Mouse (Mus musculus) thymus, postnatal 4 days (tissue): ENCODE results near the gene Hoxa3.

Source experiments
- DNase-seq: peaks from one replicate; pipeline ENCODE4 v3.0.0; 2021

Gene Hoxa3

DNA sequence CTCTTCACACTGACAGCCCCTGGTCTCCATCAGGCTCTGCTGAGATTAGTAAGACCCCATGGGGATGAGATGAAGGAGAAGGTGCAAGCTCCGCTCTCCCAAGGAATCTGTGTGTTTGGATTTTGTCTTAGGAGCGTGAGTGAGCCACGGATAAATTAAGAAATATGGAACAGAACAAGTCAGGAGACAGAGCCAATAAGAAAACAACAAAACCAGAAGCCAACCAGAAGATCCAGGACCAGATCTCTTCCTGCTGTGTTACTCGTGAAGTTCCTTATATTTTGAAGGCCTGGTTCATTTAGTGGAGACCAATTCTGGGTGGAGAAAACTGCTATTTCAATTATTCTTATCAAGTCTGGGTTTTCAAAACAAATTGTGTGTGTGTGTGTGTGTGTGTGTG lies 61.6 kb downstream of the Hoxa3 start:
- no peak for DNase-seq

DNA sequence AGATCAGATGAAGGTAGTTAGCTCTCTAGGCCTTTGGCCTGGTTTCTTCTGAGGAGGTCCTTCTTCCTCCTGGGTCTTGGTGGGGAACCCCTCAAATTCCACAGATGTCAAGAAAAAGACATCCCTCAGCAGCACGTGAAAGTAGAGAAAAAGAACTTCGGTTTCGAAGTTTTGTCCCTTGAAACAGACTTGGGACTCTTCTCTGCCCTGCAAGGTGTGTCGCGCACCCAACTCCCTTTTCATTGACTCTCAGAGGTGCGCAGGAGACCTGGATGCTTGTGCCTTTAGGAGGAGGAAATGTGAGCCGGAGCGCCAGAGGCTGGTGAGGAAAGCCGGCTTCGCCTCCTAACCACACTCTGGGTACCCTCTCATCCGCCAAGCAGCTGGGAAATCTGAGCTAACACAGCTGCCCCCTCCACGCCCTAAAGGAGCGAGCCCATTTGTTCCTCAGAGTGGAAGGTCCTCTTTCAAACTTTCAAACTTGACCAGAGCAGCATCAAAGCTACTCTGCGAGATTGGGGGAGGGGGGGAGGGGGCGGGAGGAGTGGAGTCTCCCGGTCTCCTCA lies 62.7 kb downstream of the Hoxa3 start:
- DNase-seq, result no peak

DNA sequence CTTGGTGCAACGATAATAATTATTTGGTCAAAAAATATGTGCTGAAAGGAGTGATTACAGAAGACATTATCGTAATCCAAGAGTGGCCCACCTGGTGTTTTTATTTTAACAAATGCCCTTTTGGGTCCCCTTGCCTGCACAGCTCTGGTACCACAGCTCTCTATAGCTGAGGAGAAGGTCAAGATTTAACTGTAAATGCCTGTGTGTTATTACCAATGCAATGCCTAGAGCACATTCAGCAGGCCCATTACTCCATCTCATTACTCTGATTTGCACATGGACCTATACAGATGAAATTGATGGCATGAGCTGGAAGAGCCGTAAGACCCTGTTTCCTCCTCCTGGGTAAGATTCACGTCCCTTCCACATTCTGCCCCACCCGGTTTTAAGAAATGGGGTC lies 74.0 kb downstream of the Hoxa3 start:
- DNase-seq, result no peak

DNA sequence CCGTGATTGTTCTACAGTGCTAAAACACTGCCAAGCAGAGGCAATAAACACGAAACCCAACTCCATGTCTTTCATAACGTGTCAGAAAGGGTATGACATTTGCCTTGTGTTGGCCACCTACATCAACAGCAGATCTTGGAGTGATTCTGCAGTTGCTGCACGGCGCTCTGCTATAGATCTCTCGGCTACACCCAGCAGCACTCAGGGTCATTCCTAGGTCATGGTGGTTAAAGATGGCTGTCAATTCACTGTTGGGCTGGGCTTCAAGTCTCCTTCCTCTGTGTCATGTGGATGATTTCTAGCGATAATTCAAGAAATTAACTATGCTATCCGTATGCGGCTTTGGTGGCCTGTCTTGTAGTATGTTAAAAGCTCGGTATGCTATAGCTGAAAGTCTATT lies 74.6 kb downstream of the Hoxa3 start:
- no peak for DNase-seq

DNA sequence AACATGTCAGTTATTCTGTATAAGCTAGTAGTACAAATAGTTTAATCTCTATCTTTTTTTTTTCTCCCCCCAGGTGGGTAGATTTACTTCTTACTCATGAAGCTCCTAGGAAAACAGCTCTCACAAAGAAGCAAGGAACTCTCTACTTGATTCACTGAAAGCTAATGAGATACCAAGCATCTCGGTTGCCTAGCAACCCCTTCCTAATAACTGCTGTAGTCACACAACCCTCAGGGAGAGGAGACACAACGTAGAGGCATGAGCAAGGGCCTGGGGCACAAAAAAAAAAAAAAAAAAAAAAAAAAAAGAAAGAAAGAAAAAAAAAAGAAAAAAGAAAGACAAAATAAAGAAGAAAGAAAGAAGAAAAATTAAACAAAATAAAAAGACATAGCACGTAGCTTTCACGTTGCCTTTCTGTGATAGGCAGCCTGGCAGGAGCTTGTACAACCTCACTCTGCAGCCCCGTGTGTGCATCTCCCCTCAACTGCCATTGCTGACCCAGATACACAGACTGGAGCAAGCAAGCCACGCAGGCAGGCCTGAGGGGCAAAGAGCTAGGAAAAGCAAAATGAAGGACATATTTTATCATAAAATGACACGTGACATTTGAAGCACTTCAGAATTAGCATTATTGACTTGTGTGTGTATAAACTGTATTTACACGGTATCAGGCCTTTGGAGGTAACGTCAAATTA lies 75.1 kb downstream of the Hoxa3 start:
- no peak for DNase-seq

DNA sequence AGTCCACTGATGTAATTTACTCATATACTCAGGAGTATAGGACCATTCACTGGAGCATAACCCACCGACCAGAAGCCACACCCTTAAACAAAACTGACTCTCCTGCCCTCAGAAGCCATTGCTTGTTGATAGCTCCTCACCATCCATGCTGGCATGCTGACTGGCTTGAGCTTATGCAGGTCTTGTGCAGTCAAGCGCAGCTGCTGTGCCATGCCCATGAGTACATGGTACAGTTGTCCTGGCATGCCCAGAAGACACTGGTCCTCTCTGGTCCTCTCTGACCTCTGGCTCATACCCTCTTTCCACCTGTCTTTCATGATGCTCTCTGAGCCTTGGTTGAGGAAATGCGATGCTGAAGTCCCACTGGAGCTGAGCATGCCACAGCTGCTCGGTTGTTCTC lies 89.5 kb downstream of the Hoxa3 start:
- no peak for DNase-seq

DNA sequence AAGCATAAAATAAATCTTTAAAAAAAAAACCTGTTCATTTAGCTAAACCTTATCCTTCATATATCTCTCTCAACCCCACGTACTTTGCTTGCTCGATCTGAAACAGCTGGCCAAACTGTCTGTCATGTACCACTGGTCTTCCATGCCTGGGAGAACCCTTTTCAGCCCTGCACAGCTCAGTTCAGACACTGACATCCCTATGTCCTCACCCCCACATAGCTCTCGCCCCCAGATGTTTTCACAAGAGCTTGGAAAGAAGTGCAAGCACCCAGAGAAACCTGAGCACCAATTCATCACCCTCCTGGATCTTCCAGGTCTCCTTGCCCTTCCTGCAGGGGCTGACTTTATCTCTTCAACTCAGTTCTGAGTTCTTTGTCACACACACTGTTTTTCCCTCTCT lies 92.0 kb downstream of the Hoxa3 start:
- DNase-seq, result no peak
